Mouse (Mus musculus): ENCODE measurements at regions not wholly inside any gene's neighbourhood (a gene's known extent, or its start where the extent isn't known, plus 50 kb on each side); places are given as distances from the start of the nearest gene placed in this dataset.

GRCm38 (mm10) chr16:93338806-93339205 is 265.1 kb downstream of the Setd4 start:
- TF ChIP-seq CEBPB (IDR thresholded peaks at IDR 0.05; ENCODE audit: insufficient read depth, poor library complexity, severe bottlenecking) (no peak), POLR2A (IDR thresholded peaks at IDR 0.05; ENCODE audit: insufficient read length, low read depth) (no peak), TCF12 (IDR thresholded peaks at IDR 0.05; ENCODE audit: insufficient read depth, poor library complexity, severe bottlenecking) (no peak), MAX (IDR thresholded peaks at IDR 0.05; ENCODE audit: low read depth) (no peak), USF1 (IDR thresholded peaks at IDR 0.05; ENCODE audit: low read depth) (peak; percentile 59), POLR2AphosphoS2 (IDR thresholded peaks at IDR 0.05; ENCODE audit: insufficient read length, low read depth) (no peak), E2F4 (IDR thresholded peaks at IDR 0.05; ENCODE audit: insufficient read depth) (no peak), REST (IDR thresholded peaks at IDR 0.05; ENCODE audit: insufficient read depth, insufficient read length) (no peak), MYOG (IDR thresholded peaks at IDR 0.05; ENCODE audit: control insufficient read depth in 1 of 3, insufficient read depth in 1 of 3, insufficient read length in 2 of 3, low read depth in 2 of 3) (peak in 1 of 3 experiments; percentile 78), MYOD1 (IDR thresholded peaks at IDR 0.05; ENCODE audit: control insufficient read depth in 1 of 3, insufficient read length in 2 of 3, low read depth in 2 of 3) (peak in 2 of 3 experiments; percentile 56 to 62), SRF (IDR thresholded peaks at IDR 0.05; ENCODE audit: control insufficient read depth, insufficient read length, low read depth) (no peak), TCF3 (IDR thresholded peaks at IDR 0.05; ENCODE audit: insufficient read length, low read depth) (no peak)
